Comparison of ENCODE assay signal across 21 mouse cellular contexts in the genomic region with DNA sequence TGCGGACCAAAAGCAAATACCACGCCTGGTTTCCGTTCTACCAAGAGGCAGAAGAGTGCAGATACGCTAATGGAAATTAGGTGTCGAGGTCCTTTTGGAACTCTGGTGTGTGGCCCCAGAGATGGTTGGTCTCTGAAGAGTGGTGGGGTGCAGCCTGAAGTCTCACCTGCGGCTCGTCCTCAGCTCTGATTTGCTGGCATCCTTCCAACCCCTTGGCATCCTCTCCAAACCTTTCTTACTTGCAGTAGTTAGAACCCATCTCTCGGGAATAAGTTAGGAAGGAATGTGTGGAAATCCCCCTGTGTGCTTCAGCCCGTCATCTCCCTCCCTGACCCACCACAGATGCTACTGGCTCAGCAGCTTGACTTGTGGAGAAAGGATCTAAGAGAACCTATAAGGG.
DNase-seq lines count a peak whose midpoint lies in the region; ATAC-seq and TF ChIP-seq lines count a peak whose summit lies in the region.
"Had no signal": no experiment of that assay in that cellular context is flagged by ENCODE, and none has a peak within 500 bp of the region (broad histone marks: within the 10 kb centered on the region; RNA-seq: fewer than 3 reads in every experiment).

No protein-coding gene starts in this region.

- no peaks in the 10 kb centered on the region for H3K27me3 ChIP-seq in heart, embryonic 14.5 days (ENCODE audit: control insufficient read depth, insufficient read depth, low read length)
- H3K27me3 ChIP-seq: megakaryocyte, embryonic 14.5 days; neural tube, embryonic 12.5 days had no signal

- TF ChIP-seq POLR2A in olfactory bulb, adult 2 months (IDR thresholded peaks at IDR 0.05; ENCODE audit: insufficient read depth, low read depth, low read length): no peak

- H3K4me2 ChIP-seq in heart, embryonic 14.5 days (ENCODE audit: low read length): peak overlapping the region; percentile 58
- H3K4me2 ChIP-seq: forebrain, embryonic 13.5 days; limb, embryonic 13.5 days; neural tube, embryonic 12.5 days had no signal

- H3K27ac ChIP-seq in heart, embryonic 14.5 days (replicated peaks in 1 of 2; ENCODE audit: control insufficient read depth in 1 of 2, insufficient read depth in 1 of 2, low read depth in 2 of 2, low read length in 2 of 2): no peak overlapping the region
- H3K27ac ChIP-seq in layer of hippocampus, adult 2 months: peak overlapping the region; percentile 46; the same call in 1 of the 2 replicates
- H3K27ac ChIP-seq in olfactory bulb, adult 2 months (ENCODE audit: insufficient read depth, low read depth, low read length): 0 out of 2 replicates have a peak overlapping the region, but pooled peaks have one; percentile 28
- H3K27ac ChIP-seq: forebrain, embryonic 13.5 days; limb, embryonic 13.5 days; liver, embryonic 14.5 days; neural tube, embryonic 12.5 days had no signal

- H3K36me3 ChIP-seq in heart, embryonic 14.5 days (ENCODE audit: control insufficient read depth, insufficient read depth, low read length): no peaks in the 10 kb centered on the region
- H3K36me3 ChIP-seq: hindbrain, embryonic 10.5 days; limb, embryonic 13.5 days; neural tube, embryonic 12.5 days had no signal

- ATAC-seq in heart, embryonic 14.5 days (ENCODE audit: insufficient number of reproducible peaks, insufficient read depth, low FRiP score, low read depth): no peak
- no peak for ATAC-seq in megakaryocyte, adult 5-6 weeks (ENCODE audit: poor library complexity, severe bottlenecking)
- ATAC-seq: activated CD4-positive, CD25-positive, alpha-beta regulatory T cell, adult 4 months; forebrain, embryonic 13.5 days; midbrain, embryonic 16.5 days; Patski had no signal

- no peak overlapping the region for H3K9ac ChIP-seq in heart, embryonic 14.5 days (ENCODE audit: low read length)
- H3K9ac ChIP-seq: forebrain, embryonic 13.5 days; limb, embryonic 13.5 days; liver, embryonic 14.5 days; neural tube, embryonic 12.5 days had no signal

- no peak for DNase-seq in heart, postnatal 36 days
- DNase-seq in layer of hippocampus, adult 2 months (ENCODE audit: low spot score in 2 of 2): no peak
- no peak for DNase-seq in layer of hippocampus, postnatal 10 days (ENCODE audit: low spot score in 2 of 2)
- peak; percentile 76 for DNase-seq in cerebellum, adult 9-10 months
- DNase-seq: adrenal gland, postnatal 36 days; gastrocnemius, postnatal 25 days; kidney, adult 11 months; kidney, postnatal 14 days; thymus, postnatal 36 days had no signal

- H3K9me3 ChIP-seq in heart, embryonic 14.5 days (ENCODE audit: control insufficient read depth, low read length): no peaks in the 10 kb centered on the region
- H3K9me3 ChIP-seq: forebrain, embryonic 13.5 days; hindbrain, embryonic 10.5 days; limb, embryonic 13.5 days; neural tube, embryonic 12.5 days had no signal

- no peak for TF ChIP-seq CTCF in layer of hippocampus, adult 2 months (conservative IDR thresholded peaks at IDR 0.05)
- no peak for TF ChIP-seq CTCF in olfactory bulb, adult 2 months (IDR thresholded peaks at IDR 0.05; ENCODE audit: insufficient read depth, low read depth, low read length)

- peak overlapping the region; percentile 6 to 16; a peak in 1 of 4 replicates for H3K4me3 ChIP-seq in heart, embryonic 14.5 days (ENCODE audit: control insufficient read depth in 1 of 2, insufficient read depth in 1 of 2, low read depth in 1 of 2, low read length in 2 of 2)
- H3K4me3 ChIP-seq in layer of hippocampus, adult 2 months: peak overlapping the region; percentile 27
- no peak overlapping the region for H3K4me3 ChIP-seq in olfactory bulb, adult 2 months (ENCODE audit: insufficient read depth, low read depth, low read length)
- H3K4me3 ChIP-seq: forebrain, embryonic 13.5 days; hindbrain, embryonic 10.5 days; limb, embryonic 13.5 days; neural tube, embryonic 12.5 days had no signal

- WGBS in heart, embryonic 14.5 days: 27% methylated on average over 9 of the region's 9 CpGs
- WGBS in olfactory bulb, adult 2 months: 64% methylated on average over 9 of the region's 9 CpGs

- H3K4me1 ChIP-seq in heart, embryonic 14.5 days (ENCODE audit: control insufficient read depth in 2 of 2, insufficient read depth in 2 of 2, low read length in 2 of 2): peaks cover 6 to 19% of the 10 kb centered on the region in 2 experiments
- H3K4me1 ChIP-seq in olfactory bulb, adult 2 months (ENCODE audit: control insufficient read depth, insufficient read depth, low read length): peaks cover 16% of the 10 kb centered on the region
- H3K4me1 ChIP-seq: limb, embryonic 13.5 days; megakaryocyte, embryonic 14.5 days; neural tube, embryonic 12.5 days had no signal

- intact Hi-C loops in heart, postnatal 36 days (cut with DNase I): no loop called here

Comparison
In these comparisons a context has a peak if more than half of its experiments do, and no peak if none do; other contexts are left out.
1. H3K27ac ChIP-seq: peak in layer of hippocampus, adult 2 months (single experiment) and olfactory bulb, adult 2 months (single experiment); none in heart, embryonic 14.5 days (0 of 2).